Comparison of ENCODE assay signal across 17 mouse cellular contexts in the genomic region with DNA sequence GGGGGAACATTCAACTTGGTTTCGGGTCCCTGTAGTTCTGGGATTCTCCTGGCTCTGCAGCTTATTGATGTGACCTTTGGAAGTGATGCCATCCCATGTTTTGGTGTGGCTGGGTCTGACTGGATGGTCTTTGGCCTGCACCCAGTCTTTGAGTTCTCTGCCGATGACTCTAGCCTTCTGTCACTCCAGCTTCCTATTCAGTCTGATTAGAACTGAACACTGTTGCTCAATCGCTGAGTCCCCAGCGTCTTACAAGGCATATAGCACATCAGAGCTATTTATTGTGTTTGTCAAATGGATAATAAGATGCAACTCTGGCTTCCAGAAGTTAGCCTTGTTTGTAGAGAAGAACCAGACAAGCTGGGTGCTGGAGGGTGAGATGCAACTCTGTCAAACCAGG. TPM values are rescaled to one million over a fixed set of nuclear protein-coding genes. Genes with fewer than 3 reads are reported as not detected.
"Had no signal": no experiment of that assay in that cellular context is flagged by ENCODE, and none has a peak within 500 bp of the region (broad histone marks: within the 10 kb centered on the region; RNA-seq: fewer than 3 reads in every experiment).

No protein-coding gene starts in this region.

- H3K9me3 ChIP-seq: kidney, embryonic 15.5 days; limb, embryonic 12.5 days; megakaryocyte, embryonic 14.5 days; neural tube, embryonic 15.5 days had no signal

- H3K27me3 ChIP-seq: kidney, embryonic 15.5 days; limb, embryonic 12.5 days; neural tube, embryonic 15.5 days had no signal

- H3K9ac ChIP-seq: kidney, embryonic 15.5 days; limb, embryonic 12.5 days; liver, embryonic 14.5 days; neural tube, embryonic 15.5 days had no signal

- H3K27ac ChIP-seq: kidney, embryonic 15.5 days; left cerebral cortex, adult 2 months; limb, embryonic 12.5 days; liver, embryonic 14.5 days; macrophage; neural tube, embryonic 15.5 days had no signal

- DNase-seq: kidney, adult 2 months; kidney, postnatal 14 days; liver; midbrain, embryonic 14.5 days; right cerebral cortex, postnatal 4 days; thymus, postnatal 4 days had no signal

- H3K4me2 ChIP-seq: kidney, embryonic 15.5 days; limb, embryonic 12.5 days; neural tube, embryonic 15.5 days had no signal

- ATAC-seq: intestine, embryonic 16.5 days had no signal

- H3K4me3 ChIP-seq: kidney, embryonic 15.5 days; left cerebral cortex, adult 2 months; limb, embryonic 12.5 days; megakaryocyte, embryonic 14.5 days; myocyte; neural tube, embryonic 15.5 days had no signal

- H3K36me3 ChIP-seq: kidney, embryonic 15.5 days; limb, embryonic 12.5 days; neural tube, embryonic 15.5 days had no signal

RNA-seq across cellular contexts. Expression of gene Haao, which starts 45.4 kb away (rescaled TPM):
- total RNA-seq: layer of hippocampus, postnatal 14 days; left cerebral cortex, adult 2 months had no signal
- polyA plus RNA-seq: myocyte; neural tube, embryonic 11.5 days had no signal
